Mouse (Mus musculus) embryonic fibroblast, embryonic 13.5 days (primary cell): ENCODE measurements around the gene Nup107.

ENCODE experiments used
- CTCF ChIP-seq: IDR thresholded peaks from 2 replicates; pipeline ENCODE4 v1.5.1; 2011; ENCODE audit warnings: mild to moderate bottlenecking, control low read depth, low read length, moderate library complexity, borderline replicate concordance; ENCODE audit not compliant: insufficient read depth
- POLR2A ChIP-seq: IDR thresholded peaks from 2 replicates; pipeline ENCODE4 v1.6.1; 2011; ENCODE audit warnings: low read depth, mild to moderate bottlenecking, control low read depth, low read length, moderate library complexity

GRCm38 (mm10) chr10:117725671-117726070 lies 66.8 kb downstream of the Nup107 start:
- TF ChIP-seq CTCF (no peak), POLR2A (no peak)
